Mouse (Mus musculus) forebrain, embryonic 14.5 days (tissue): ENCODE data around the gene Thpo. TPM values are rescaled to one million over a fixed set of nuclear protein-coding genes. Genes with fewer than 3 reads are reported as not detected.

ENCODE experiments used
- polyA plus RNA-seq: library from polyadenylated mRNA; unstranded; fragments of >200 nt; fragmentation: Nextera tagmentation; extraction: Ambion mirVana; gene quantifications from 2 replicates; pipeline ENCODE4 v1.2.1, GENCODE M21; 2014

The Thpo gene
- polyA plus RNA-seq, 1 experiment from 2014 or later = 0.25 TPM

Other genes with a start within 250 kb of the Thpo start
- 90.3 and 92.1 TPM in 2 replicates for gene Eif2b5, start 235.7 kb downstream of the Thpo start, polyA plus RNA-seq
- 25.3 and 26.0 TPM in 2 replicates for gene Dvl3, start 217.5 kb downstream of the Thpo start, polyA plus RNA-seq
- 1,206 and 1,335 TPM in 2 replicates for gene Ap2m1, start 199.0 kb downstream of the Thpo start, polyA plus RNA-seq
- gene Abcf3, start 185.9 kb downstream of the Thpo start, polyA plus RNA-seq = 64.8 and 74.4 TPM in 2 replicates
- 1.3 and 4.1 TPM in 2 replicates for gene Vwa5b2, start 145.0 kb downstream of the Thpo start, polyA plus RNA-seq
- gene Eef1akmt4, start 122.9 kb downstream of the Thpo start, polyA plus RNA-seq = 18.2 and 24.8 TPM in 2 replicates
- 0.17 TPM in 1 of 2 replicates, not detected in the other for gene Gm49333, start 122.9 kb downstream of the Thpo start, polyA plus RNA-seq
- 34.9 and 44.4 TPM in 2 replicates for gene Alg3, start 122.8 kb downstream of the Thpo start, polyA plus RNA-seq
- 18.6 and 18.9 TPM in 2 replicates for gene Camk2n2, start 113.2 kb downstream of the Thpo start, polyA plus RNA-seq
- 5.3 and 6.0 TPM in 2 replicates for gene Ece2, start 104.7 kb downstream of the Thpo start, polyA plus RNA-seq
- gene Psmd2, start 82.9 kb downstream of the Thpo start, polyA plus RNA-seq = 354 and 377 TPM in 2 replicates
- gene Eif4g1, start 66.2 kb downstream of the Thpo start, polyA plus RNA-seq = 97.6 and 109 TPM in 2 replicates
- 51.5 and 55.5 TPM in 2 replicates for gene Fam131a, start 41.3 kb downstream of the Thpo start, polyA plus RNA-seq
- 112 and 126 TPM in 2 replicates for gene Polr2h, start 16.8 kb downstream of the Thpo start, polyA plus RNA-seq
- 11.9 and 15.2 TPM in 2 replicates for gene Clcn2, start 16.8 kb downstream of the Thpo start, polyA plus RNA-seq
- gene Chrd, start 1.4 kb downstream of the Thpo start, polyA plus RNA-seq = 2.6 and 3.8 TPM in 2 replicates